Mouse (Mus musculus): ENCODE data around the gene Zfand3. TPM values are rescaled to one million over a fixed set of nuclear protein-coding genes. Genes with fewer than 3 reads are reported as not detected.

The Zfand3 gene
- polyA plus RNA-seq, 1 experiment from 2014 or later, result 49.1 TPM

DNA sequence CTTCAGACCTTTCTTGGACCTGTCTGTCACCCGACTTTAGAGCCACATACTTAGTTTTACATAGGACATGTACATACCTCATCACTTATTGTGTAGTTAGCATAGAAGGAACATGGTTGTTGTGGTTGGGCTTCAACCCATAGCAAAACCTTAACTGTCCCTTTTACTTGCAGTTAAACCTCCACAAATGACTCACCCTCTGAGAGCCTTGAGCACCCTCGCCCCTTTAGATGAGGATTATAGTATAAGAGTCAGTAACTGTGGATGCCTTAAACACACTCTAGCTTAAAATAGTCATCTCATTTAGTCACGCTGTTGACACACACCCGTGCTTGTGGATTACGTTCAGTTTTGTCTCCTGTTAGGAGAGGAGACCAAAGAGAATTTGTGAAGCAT lies 47.8 kb downstream of the Zfand3 start:
- Histone ChIP-seq H3K9me3 (ENCODE audit: control insufficient read depth, low read length) (no peaks in the 10 kb centered on the region), H3K4me3 (ENCODE audit: low read length) (no peak overlapping the region), H3K4me1 (ENCODE audit: control insufficient read depth, insufficient read depth, low read length) (no peaks in the 10 kb centered on the region), H3K27me3 (ENCODE audit: control insufficient read depth, insufficient read depth, low read length) (no peaks in the 10 kb centered on the region), H3K4me2 (replicated peaks; ENCODE audit: low read depth, low read length) (no peak overlapping the region), H3K36me3 (ENCODE audit: control insufficient read depth, insufficient read depth, low read length) (peaks cover 5% of the 10 kb centered on the region; the same call in 1 of the 2 replicates), H3K9ac (ENCODE audit: low read depth, low read length) (no peak overlapping the region), H3K27ac (ENCODE audit: low read depth, low read length) (no peak overlapping the region)
- ATAC-seq (ENCODE audit: low FRiP score, low TSS enrichment), result no peak
- 91% methylated on average over 5 of the region's 5 CpGs for WGBS

DNA sequence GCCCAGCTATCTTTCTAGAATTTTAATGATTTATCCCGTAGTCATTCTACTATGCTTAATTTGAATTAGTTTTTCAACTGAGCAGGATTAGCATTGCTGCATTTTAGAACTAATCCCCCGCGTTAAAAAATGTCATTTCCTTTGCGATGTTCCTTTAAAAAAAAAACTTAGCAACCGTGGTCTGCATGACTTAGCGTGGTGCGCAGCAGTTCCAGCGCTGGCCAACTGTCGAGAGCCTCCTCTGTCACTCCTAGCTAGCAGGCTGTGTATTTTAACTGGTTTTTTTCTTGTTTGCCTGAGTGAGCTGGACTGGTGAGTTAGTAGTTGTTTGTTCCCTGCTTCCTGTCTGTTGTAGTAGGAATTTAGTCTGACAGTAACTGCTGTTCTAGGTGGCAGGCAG lies 48.9 kb downstream of the Zfand3 start:
- Histone ChIP-seq H3K4me2 (replicated peaks; ENCODE audit: low read depth, low read length) (no peak overlapping the region), H3K27ac (ENCODE audit: low read depth, low read length) (no peak overlapping the region), H3K9me3 (ENCODE audit: control insufficient read depth, low read length) (no peaks in the 10 kb centered on the region), H3K27me3 (ENCODE audit: control insufficient read depth, insufficient read depth, low read length) (no peaks in the 10 kb centered on the region), H3K4me1 (ENCODE audit: control insufficient read depth, insufficient read depth, low read length) (no peaks in the 10 kb centered on the region), H3K4me3 (ENCODE audit: low read length) (no peak overlapping the region), H3K9ac (ENCODE audit: low read depth, low read length) (no peak overlapping the region), H3K36me3 (ENCODE audit: control insufficient read depth, insufficient read depth, low read length) (peaks cover 5% of the 10 kb centered on the region; the same call in 1 of the 2 replicates)
- 90% methylated on average over 9 of the region's 9 CpGs for WGBS
- no peak for ATAC-seq (ENCODE audit: low FRiP score, low TSS enrichment)

DNA sequence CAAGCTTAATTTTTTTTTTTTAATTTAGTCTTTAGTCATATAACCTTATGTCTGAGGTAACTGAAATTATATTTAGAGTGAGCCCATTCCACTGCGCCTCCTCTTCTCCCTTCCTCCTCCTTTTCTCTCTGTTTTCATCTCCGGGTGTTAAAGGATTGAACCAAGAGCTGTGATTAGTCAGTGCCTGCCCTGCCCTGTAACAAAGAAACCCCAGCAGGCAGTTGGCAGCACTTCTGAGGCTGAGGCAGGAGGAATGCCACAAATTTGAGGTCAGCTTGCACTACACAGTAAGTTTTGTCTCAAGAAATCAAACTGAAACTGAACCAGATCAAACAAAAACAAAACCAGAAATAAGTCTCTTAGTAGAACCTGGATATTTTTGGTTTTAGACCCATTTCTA lies 49.3 kb downstream of the Zfand3 start:
- Histone ChIP-seq H3K27ac (ENCODE audit: low read depth, low read length) (no peak overlapping the region), H3K4me3 (ENCODE audit: low read length) (no peak overlapping the region), H3K9me3 (ENCODE audit: control insufficient read depth, low read length) (no peaks in the 10 kb centered on the region), H3K27me3 (ENCODE audit: control insufficient read depth, insufficient read depth, low read length) (no peaks in the 10 kb centered on the region), H3K9ac (ENCODE audit: low read depth, low read length) (no peak overlapping the region), H3K4me2 (replicated peaks; ENCODE audit: low read depth, low read length) (no peak overlapping the region), H3K36me3 (ENCODE audit: control insufficient read depth, insufficient read depth, low read length) (peaks cover 5% of the 10 kb centered on the region; the same call in 1 of the 2 replicates), H3K4me1 (ENCODE audit: control insufficient read depth, insufficient read depth, low read length) (no peaks in the 10 kb centered on the region)
- WGBS, result 88% methylated on average over 2 of the region's 2 CpGs
- ATAC-seq (ENCODE audit: low FRiP score, low TSS enrichment), result no peak

DNA sequence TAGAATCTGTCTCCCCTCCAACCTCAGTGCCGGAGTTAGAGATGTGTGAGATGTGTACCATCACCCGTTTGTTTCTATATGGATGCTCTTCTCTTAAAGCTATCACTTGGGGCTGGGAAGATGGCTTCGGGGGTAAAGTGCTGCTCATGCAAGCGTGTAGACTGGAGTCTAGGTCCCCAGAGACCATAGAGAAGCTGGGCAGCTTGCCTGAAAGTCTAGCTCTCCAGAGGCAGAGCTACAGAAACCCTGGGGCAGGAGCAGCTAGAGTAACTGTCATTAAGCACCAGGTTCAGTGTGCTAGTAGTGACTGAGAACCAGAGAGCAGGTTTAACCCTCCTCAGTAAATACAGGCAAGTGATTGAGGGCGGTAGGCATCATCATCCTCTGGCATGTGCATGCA lies 51.7 kb downstream of the Zfand3 start:
- no peak overlapping the region for H3K4me3 ChIP-seq (ENCODE audit: low read length)
- no peak overlapping the region for H3K9ac ChIP-seq (ENCODE audit: low read depth, low read length)
- H3K4me2 ChIP-seq (replicated peaks; ENCODE audit: low read depth, low read length), result no peak overlapping the region
- ATAC-seq (ENCODE audit: low FRiP score, low TSS enrichment), result no peak
- no peaks in the 10 kb centered on the region for H3K27me3 ChIP-seq (ENCODE audit: control insufficient read depth, insufficient read depth, low read length)
- WGBS, result 85% methylated on average over 5 of the region's 5 CpGs
- H3K36me3 ChIP-seq (ENCODE audit: control insufficient read depth, insufficient read depth, low read length), result peaks cover 5% of the 10 kb centered on the region; the same call in 1 of the 2 replicates
- no peak overlapping the region for H3K27ac ChIP-seq (ENCODE audit: low read depth, low read length)
- no peaks in the 10 kb centered on the region for H3K4me1 ChIP-seq (ENCODE audit: control insufficient read depth, insufficient read depth, low read length)
- no peaks in the 10 kb centered on the region for H3K9me3 ChIP-seq (ENCODE audit: control insufficient read depth, low read length)

DNA sequence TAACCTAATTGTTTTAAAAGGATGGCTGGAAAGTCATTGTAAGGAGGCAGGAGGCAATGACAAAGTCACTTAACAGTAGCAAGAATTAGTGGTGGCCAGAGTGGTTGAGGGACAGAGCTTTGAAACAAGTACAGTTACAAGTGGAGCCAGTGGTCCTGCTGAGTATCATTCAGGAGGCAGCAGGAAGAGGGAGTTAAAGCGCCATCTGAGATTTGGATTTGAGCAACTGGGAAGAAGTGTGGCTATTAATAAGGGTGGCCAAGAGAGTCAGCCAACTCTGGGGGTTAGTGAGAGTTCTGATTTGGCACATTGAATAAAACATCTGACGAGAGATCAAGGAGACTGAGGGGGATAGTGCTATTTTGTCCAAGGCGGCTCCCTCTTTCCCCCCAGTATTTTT lies 54.1 kb downstream of the Zfand3 start:
- no peaks in the 10 kb centered on the region for H3K27me3 ChIP-seq (ENCODE audit: control insufficient read depth, insufficient read depth, low read length)
- WGBS, result 82% methylated on average over 3 of the region's 3 CpGs

DNA sequence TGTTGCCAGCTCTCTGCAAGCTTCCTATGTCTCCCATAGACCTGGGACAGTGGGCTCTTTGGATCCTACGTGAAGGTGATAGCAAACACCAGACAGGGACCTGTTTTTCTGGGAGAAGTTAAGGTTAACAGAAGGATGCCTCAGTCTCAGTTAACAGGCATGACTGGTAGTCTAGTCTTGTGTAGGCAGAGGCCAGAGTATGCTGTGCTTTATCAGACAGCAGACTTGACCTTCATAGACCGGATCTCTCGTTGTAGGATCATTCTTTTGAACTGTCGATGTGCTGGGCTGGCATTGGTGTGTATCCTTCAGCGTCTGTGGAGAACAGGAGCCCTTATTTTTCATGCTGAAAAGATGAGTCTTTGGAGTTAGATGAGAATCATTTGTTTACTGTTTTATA lies 54.5 kb downstream of the Zfand3 start:
- Histone ChIP-seq H3K9ac (ENCODE audit: low read depth, low read length) (no peak overlapping the region), H3K27me3 (ENCODE audit: control insufficient read depth, insufficient read depth, low read length) (no peaks in the 10 kb centered on the region), H3K27ac (ENCODE audit: low read depth, low read length) (no peak overlapping the region), H3K9me3 (ENCODE audit: control insufficient read depth, low read length) (no peaks in the 10 kb centered on the region), H3K36me3 (ENCODE audit: control insufficient read depth, insufficient read depth, low read length) (peaks cover 5% of the 10 kb centered on the region; the same call in 1 of the 2 replicates), H3K4me2 (replicated peaks; ENCODE audit: low read depth, low read length) (no peak overlapping the region), H3K4me3 (ENCODE audit: low read length) (no peak overlapping the region), H3K4me1 (ENCODE audit: control insufficient read depth, insufficient read depth, low read length) (0 out of 2 replicates have a peak, but pooled peaks cover 6% of the 10 kb centered on the region)
- no peak for ATAC-seq (ENCODE audit: low FRiP score, low TSS enrichment)
- WGBS, result 89% methylated on average over 5 of the region's 5 CpGs

More for the DNA sequence above, 54.1 kb downstream of the Zfand3 start:
- no peak for ATAC-seq (ENCODE audit: low FRiP score, low TSS enrichment)
- Histone ChIP-seq H3K4me1 (ENCODE audit: control insufficient read depth, insufficient read depth, low read length) (0 out of 2 replicates have a peak, but pooled peaks cover 3% of the 10 kb centered on the region), H3K9ac (ENCODE audit: low read depth, low read length) (no peak overlapping the region), H3K4me3 (ENCODE audit: low read length) (no peak overlapping the region), H3K27ac (ENCODE audit: low read depth, low read length) (no peak overlapping the region), H3K9me3 (ENCODE audit: control insufficient read depth, low read length) (no peaks in the 10 kb centered on the region), H3K4me2 (replicated peaks; ENCODE audit: low read depth, low read length) (no peak overlapping the region), H3K36me3 (ENCODE audit: control insufficient read depth, insufficient read depth, low read length) (peaks cover 5% of the 10 kb centered on the region; the same call in 1 of the 2 replicates)

DNA sequence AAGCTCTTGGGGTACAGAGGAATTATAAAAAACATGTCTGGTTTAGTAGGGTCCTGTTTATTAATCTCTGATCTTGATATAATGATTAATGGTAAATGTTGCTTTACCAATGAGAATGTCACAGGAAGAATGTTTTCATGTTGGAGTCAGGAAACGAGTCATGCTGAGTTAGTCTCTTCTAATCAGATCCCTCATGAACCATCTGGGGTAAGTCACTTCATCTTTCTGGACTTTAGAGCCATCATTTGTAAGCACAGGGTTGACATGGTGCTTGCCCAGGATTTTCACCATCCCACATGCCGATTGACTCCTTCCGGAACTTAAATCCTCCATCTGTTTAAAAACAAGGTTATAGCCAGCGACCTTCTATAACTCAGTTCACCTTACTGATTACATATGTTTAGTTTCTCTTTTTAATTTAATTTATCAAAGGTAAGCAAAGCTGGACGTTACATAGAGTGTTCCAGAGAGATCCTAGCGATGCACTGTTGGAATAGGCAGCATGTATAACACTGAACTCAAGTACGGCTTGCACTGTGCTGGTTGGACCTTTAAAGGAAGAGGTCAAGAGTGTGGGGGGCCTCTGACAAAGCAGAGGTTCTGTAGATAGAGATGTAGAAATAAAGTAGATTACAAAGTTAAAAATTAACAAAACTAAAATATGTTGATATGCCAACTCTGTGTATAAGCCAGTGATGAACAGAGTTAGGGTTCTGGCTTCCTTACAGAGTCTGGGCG lies 56.7 kb downstream of the Zfand3 start:
- H3K4me2 ChIP-seq (replicated peaks; ENCODE audit: low read depth, low read length), result no peak overlapping the region
- no peaks in the 10 kb centered on the region for H3K36me3 ChIP-seq (ENCODE audit: control insufficient read depth, insufficient read depth, low read length)
- H3K27ac ChIP-seq (ENCODE audit: low read depth, low read length), result no peak overlapping the region
- no peak overlapping the region for H3K4me3 ChIP-seq (ENCODE audit: low read length)
- 76% methylated on average over 8 of the region's 8 CpGs for WGBS
- no peak for ATAC-seq (ENCODE audit: low FRiP score, low TSS enrichment)
- no peak overlapping the region for H3K9ac ChIP-seq (ENCODE audit: low read depth, low read length)
- no peaks in the 10 kb centered on the region for H3K27me3 ChIP-seq (ENCODE audit: control insufficient read depth, insufficient read depth, low read length)
- H3K4me1 ChIP-seq (ENCODE audit: control insufficient read depth, insufficient read depth, low read length), result 0 out of 2 replicates have a peak, but pooled peaks cover 7% of the 10 kb centered on the region
- H3K9me3 ChIP-seq (ENCODE audit: control insufficient read depth, low read length), result no peaks in the 10 kb centered on the region

DNA sequence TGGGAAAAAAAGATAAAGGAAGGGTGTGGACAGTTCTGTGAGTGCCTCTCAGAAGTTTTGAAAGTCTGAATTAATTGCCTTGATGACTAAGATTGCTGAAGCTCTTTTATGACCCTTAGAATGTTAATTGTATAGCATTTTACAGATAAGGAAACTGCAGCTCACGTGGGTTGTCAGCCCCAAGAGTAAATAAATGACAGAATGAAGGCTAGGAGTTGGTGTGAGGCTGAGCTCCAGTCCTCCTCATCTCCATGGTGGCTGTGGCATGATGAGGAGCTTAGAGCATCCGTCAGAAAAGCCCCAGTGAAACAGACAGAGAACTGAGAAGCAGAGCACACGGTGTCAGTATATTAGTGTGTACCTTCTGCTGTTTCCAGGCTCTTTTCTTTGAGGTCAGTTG lies 59.3 kb downstream of the Zfand3 start:
- Histone ChIP-seq H3K9ac (ENCODE audit: low read depth, low read length) (no peak overlapping the region), H3K4me3 (ENCODE audit: low read length) (no peak overlapping the region), H3K9me3 (ENCODE audit: control insufficient read depth, low read length) (no peaks in the 10 kb centered on the region), H3K4me1 (ENCODE audit: control insufficient read depth, insufficient read depth, low read length) (0 out of 2 replicates have a peak, but pooled peaks cover 7% of the 10 kb centered on the region), H3K36me3 (ENCODE audit: control insufficient read depth, insufficient read depth, low read length) (no peaks in the 10 kb centered on the region), H3K4me2 (replicated peaks; ENCODE audit: low read depth, low read length) (no peak overlapping the region), H3K27me3 (ENCODE audit: control insufficient read depth, insufficient read depth, low read length) (no peaks in the 10 kb centered on the region), H3K27ac (ENCODE audit: low read depth, low read length) (no peak overlapping the region)
- no peak for ATAC-seq (ENCODE audit: low FRiP score, low TSS enrichment)
- WGBS, result 28% methylated on average over 3 of the region's 3 CpGs

DNA sequence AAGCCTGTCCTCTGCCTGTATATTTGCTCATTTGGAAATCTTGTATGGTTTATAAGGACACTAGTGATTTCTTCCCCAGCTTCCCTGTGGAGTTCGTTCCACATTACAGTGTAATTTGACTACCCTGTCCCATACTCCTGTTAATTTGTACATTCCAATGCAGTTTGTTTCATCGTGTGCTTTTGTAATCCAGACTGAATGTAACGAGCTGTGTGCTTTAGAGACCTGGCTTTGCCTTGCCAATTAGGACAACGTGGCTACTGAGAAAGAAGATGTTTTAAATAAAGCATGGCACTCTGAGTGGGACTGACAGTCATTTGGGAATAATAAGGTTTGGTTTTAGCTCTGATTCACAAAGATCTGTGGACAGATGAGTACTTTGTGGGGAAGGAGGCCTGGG lies 60.2 kb downstream of the Zfand3 start:
- Histone ChIP-seq H3K9ac (ENCODE audit: low read depth, low read length) (no peak overlapping the region), H3K9me3 (ENCODE audit: control insufficient read depth, low read length) (no peaks in the 10 kb centered on the region), H3K27me3 (ENCODE audit: control insufficient read depth, insufficient read depth, low read length) (no peaks in the 10 kb centered on the region), H3K4me2 (replicated peaks; ENCODE audit: low read depth, low read length) (no peak overlapping the region), H3K36me3 (ENCODE audit: control insufficient read depth, insufficient read depth, low read length) (no peaks in the 10 kb centered on the region), H3K4me3 (ENCODE audit: low read length) (no peak overlapping the region), H3K27ac (ENCODE audit: low read depth, low read length) (no peak overlapping the region), H3K4me1 (ENCODE audit: control insufficient read depth, insufficient read depth, low read length) (0 out of 2 replicates have a peak, but pooled peaks cover 7% of the 10 kb centered on the region)
- no peak for ATAC-seq (ENCODE audit: low FRiP score, low TSS enrichment)
- 57% methylated on average over 4 of the region's 4 CpGs for WGBS
